In the genomic region with DNA sequence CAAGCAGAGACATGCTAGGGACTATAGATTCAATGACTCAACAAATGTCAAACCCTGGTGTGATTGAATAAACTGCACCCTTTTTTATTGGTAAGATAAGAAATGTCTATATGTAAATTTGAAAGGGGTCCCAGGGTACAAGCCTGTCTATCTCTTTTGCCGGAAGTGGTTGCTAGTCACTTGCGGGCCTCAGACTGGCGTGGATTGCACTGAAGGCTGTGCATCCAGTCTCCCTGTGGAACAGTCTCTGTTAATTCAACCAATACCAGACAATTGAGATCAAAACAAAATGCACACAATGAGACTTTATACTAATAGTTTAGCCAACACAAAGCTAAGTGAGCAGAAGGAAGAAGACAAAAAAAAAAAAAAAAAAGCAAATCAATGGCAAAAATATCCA, we compare ENCODE assay signal across 15 mouse cellular contexts.
"Had no signal": no experiment of that assay in that cellular context is flagged by ENCODE, and none has a peak within 500 bp of the region (broad histone marks: within the 10 kb centered on the region; RNA-seq: fewer than 3 reads in every experiment).

No protein-coding gene starts in this region.

- H3K9ac ChIP-seq: limb, embryonic 12.5 days; limb, embryonic 15.5 days; liver, embryonic 13.5 days; neural tube, embryonic 12.5 days; neural tube, embryonic 15.5 days had no signal

- H3K27me3 ChIP-seq: limb, embryonic 12.5 days; limb, embryonic 15.5 days; liver, embryonic 13.5 days; neural tube, embryonic 12.5 days; neural tube, embryonic 15.5 days had no signal

- H3K9me3 ChIP-seq: limb, embryonic 12.5 days; limb, embryonic 15.5 days; liver, embryonic 13.5 days; neural tube, embryonic 12.5 days; neural tube, embryonic 15.5 days had no signal

- H3K4me2 ChIP-seq: limb, embryonic 12.5 days; limb, embryonic 15.5 days; liver, embryonic 13.5 days; neural tube, embryonic 12.5 days; neural tube, embryonic 15.5 days had no signal

- H3K36me3 ChIP-seq: limb, embryonic 12.5 days; limb, embryonic 15.5 days; liver, embryonic 13.5 days; neural tube, embryonic 12.5 days; neural tube, embryonic 15.5 days had no signal

- H3K4me1 ChIP-seq: limb, embryonic 12.5 days; limb, embryonic 15.5 days; liver, embryonic 13.5 days had no signal

- H3K27ac ChIP-seq: limb, embryonic 12.5 days; limb, embryonic 15.5 days; liver, embryonic 13.5 days; neural tube, embryonic 12.5 days; neural tube, embryonic 15.5 days had no signal

- H3K4me3 ChIP-seq: limb, embryonic 12.5 days; limb, embryonic 15.5 days; liver, embryonic 13.5 days; neural tube, embryonic 12.5 days; neural tube, embryonic 15.5 days had no signal

- DNase-seq: kidney, adult 18-20 months; kidney, adult 9 months; kidney, postnatal 14 days; kidney, postnatal 4 days; left cerebral cortex, postnatal 4 days; liver, embryonic 13.5 days; lung, adult 2 months; lung, postnatal 14 days; lung, postnatal 4 days; thymus, adult 18-20 months; thymus, postnatal 36 days had no signal
